ENCODE assay signal across 12 mouse cellular contexts in the genomic region with DNA sequence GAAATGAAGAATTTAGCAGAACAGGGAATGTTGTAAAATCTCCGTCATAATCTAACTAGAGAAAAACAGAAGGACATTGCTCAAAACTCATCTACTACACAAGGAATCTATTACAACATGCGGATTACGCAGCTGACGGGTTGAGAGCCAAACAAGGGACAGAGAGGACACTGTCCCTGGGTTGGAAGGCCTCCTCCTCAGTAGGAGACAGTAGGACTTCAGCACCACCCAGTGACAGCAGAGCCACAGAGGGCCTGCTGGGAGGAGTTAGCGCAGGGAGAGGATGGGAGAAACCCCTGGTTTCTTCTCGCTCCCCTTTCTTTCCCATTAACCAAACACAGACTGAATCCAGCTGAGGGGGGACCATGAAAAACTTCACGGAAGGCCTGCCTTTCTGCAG. TPM values are rescaled to one million over a fixed set of nuclear protein-coding genes. Genes with fewer than 3 reads are reported as not detected.
DNase-seq lines count a peak whose midpoint lies in the region; ATAC-seq and TF ChIP-seq lines count a peak whose summit lies in the region.
"Had no signal": no experiment of that assay in that cellular context is flagged by ENCODE, and none has a peak within 500 bp of the region (broad histone marks: within the 10 kb centered on the region; RNA-seq: fewer than 3 reads in every experiment).

No protein-coding gene starts in this region.

- no peak for DNase-seq in cerebellum, adult 2 months
- DNase-seq in cerebellum, postnatal 25 days, result no peak
- DNase-seq in layer of hippocampus, adult 11-12 months (ENCODE audit: low spot score), result peak; percentile 45
- DNase-seq in layer of hippocampus, postnatal 14 days (ENCODE audit: low spot score in 2 of 2), result no peak
- peak; percentile 34 for DNase-seq in 416B (ENCODE audit: low read depth)
- DNase-seq in midbrain, postnatal 0 days (ENCODE audit: low spot score), result no peak
- DNase-seq in right cerebral cortex, postnatal 14 days, result no peak
- DNase-seq: kidney, postnatal 10 days; thymus, postnatal 25 days had no signal

- no peaks in the 10 kb centered on the region for H3K9me3 ChIP-seq in midbrain, postnatal 0 days (ENCODE audit: low read length)
- H3K9me3 ChIP-seq: hindbrain, embryonic 10.5 days had no signal

- H3K4me2 ChIP-seq in midbrain, postnatal 0 days (ENCODE audit: low read depth, low read length, poor library complexity, severe bottlenecking), result no peak overlapping the region

- H3K27ac ChIP-seq in cerebellum, adult 2 months (ENCODE audit: insufficient read depth, low read length), result peak overlapping the region; percentile 63; the same call in 1 of the 2 replicates
- no peak overlapping the region for H3K27ac ChIP-seq in midbrain, postnatal 0 days (ENCODE audit: low read depth, low read length)
- H3K27ac ChIP-seq: hindbrain, embryonic 10.5 days; macrophage had no signal

- H3K27me3 ChIP-seq in cerebellum, adult 2 months (ENCODE audit: control insufficient read depth, insufficient read depth, low read length), result no peaks in the 10 kb centered on the region
- no peaks in the 10 kb centered on the region for H3K27me3 ChIP-seq in midbrain, postnatal 0 days (ENCODE audit: insufficient read depth, low read length)

- peak overlapping the region; percentile 38 for H3K4me3 ChIP-seq in cerebellum, adult 2 months (replicated peaks; ENCODE audit: insufficient read depth, low read depth, low read length)
- no peak overlapping the region for H3K4me3 ChIP-seq in midbrain, postnatal 0 days (ENCODE audit: low read depth, low read length)
- H3K4me3 ChIP-seq: hindbrain, embryonic 10.5 days had no signal

- peaks cover 4% of the 10 kb centered on the region for H3K4me1 ChIP-seq in cerebellum, adult 2 months (ENCODE audit: control insufficient read depth, insufficient read depth, low read length)
- no peaks in the 10 kb centered on the region for H3K4me1 ChIP-seq in midbrain, postnatal 0 days (ENCODE audit: insufficient read depth, low read length)

- no peak for TF ChIP-seq POLR2A in cerebellum, adult 2 months (IDR thresholded peaks at IDR 0.05; ENCODE audit: borderline replicate concordance, insufficient read depth, low read length)

- no peak; the same call in 1 of the 2 replicates for TF ChIP-seq CTCF in cerebellum, adult 2 months (IDR thresholded peaks at IDR 0.05; ENCODE audit: borderline replicate concordance, insufficient read depth, low read depth, low read length)
- TF ChIP-seq CTCF in midbrain, postnatal 0 days (IDR thresholded peaks at IDR 0.05), result no peak

- 82% methylated on average over 7 of the region's 7 CpGs for WGBS in cerebellum, adult 2 months
- WGBS in midbrain, postnatal 0 days, result 67% methylated on average over 7 of the region's 7 CpGs

- ATAC-seq in granulocyte monocyte progenitor cell, adult 5-6 weeks (replicated peaks; ENCODE audit: poor library complexity, severe bottlenecking), result peak; percentile 48
- no peak for ATAC-seq in midbrain, postnatal 0 days (ENCODE audit: low FRiP score)

- no peaks in the 10 kb centered on the region for H3K36me3 ChIP-seq in midbrain, postnatal 0 days (ENCODE audit: insufficient read depth, low read length)
- H3K36me3 ChIP-seq: hindbrain, embryonic 10.5 days had no signal

- no peak overlapping the region for H3K9ac ChIP-seq in midbrain, postnatal 0 days (replicated peaks; ENCODE audit: low read length, poor library complexity, severe bottlenecking)

RNA-seq across cellular contexts. Expression of a gene that starts 5.2 kb away (rescaled TPM):
- polyA plus RNA-seq in cerebellum, adult 2 months (2012; rRNA removed), result 109 and 115 TPM in 2 replicates
- total RNA-seq in layer of hippocampus, postnatal 14 days (2021), result 10 to 100 TPM; 80.8 to 93.6 TPM
- 47.8 and 48.3 TPM in 2 replicates for total RNA-seq in granulocyte monocyte progenitor cell, adult 5-6 weeks (2014; fragmentation: Nextera tagmentation)
- total RNA-seq in granulocyte monocyte progenitor cell, adult 5-6 weeks (2017), result 41.5 and 45.5 TPM in 2 replicates
- total RNA-seq in midbrain, postnatal 0 days (2014; rRNA removed), result 83.0 and 97.7 TPM in 2 replicates
- 107 and 112 TPM in 2 replicates for polyA plus RNA-seq in midbrain, postnatal 0 days (2015; fragmentation: Nextera tagmentation; extraction: Ambion mirVana)

RNA-seq across cellular contexts. Expression of a gene that starts 53.6 kb away (rescaled TPM):
- polyA plus RNA-seq in cerebellum, adult 2 months (2012; rRNA removed), result 28.3 and 31.0 TPM in 2 replicates
- 10 to 100 TPM; 40.6 to 45.2 TPM for total RNA-seq in layer of hippocampus, postnatal 14 days (2021)
- total RNA-seq in granulocyte monocyte progenitor cell, adult 5-6 weeks (2014; fragmentation: Nextera tagmentation), result 12.2 and 14.3 TPM in 2 replicates
- total RNA-seq in granulocyte monocyte progenitor cell, adult 5-6 weeks (2017), result 12.1 and 22.2 TPM in 2 replicates
- total RNA-seq in midbrain, postnatal 0 days (2014; rRNA removed), result 32.2 and 40.3 TPM in 2 replicates
- polyA plus RNA-seq in midbrain, postnatal 0 days (2015; fragmentation: Nextera tagmentation; extraction: Ambion mirVana), result 13.1 and 14.5 TPM in 2 replicates

Comparison
In these comparisons a context has a peak if more than half of its experiments do, and no peak if none do; other contexts are left out.
1. DNase-seq: peak in layer of hippocampus, adult 11-12 months (single experiment) and 416B (single experiment); none in cerebellum, adult 2 months (0 of 2), cerebellum, postnatal 25 days (0 of 2), layer of hippocampus, postnatal 14 days (0 of 2), midbrain, postnatal 0 days (single experiment) and right cerebral cortex, postnatal 14 days (single experiment).